Mouse (Mus musculus) heart, embryonic 12.5 days (tissue): Measurements from ENCODE around the gene Anp32b. TPM values are rescaled to one million over a fixed set of nuclear protein-coding genes. Genes with fewer than 3 reads are reported as not detected.
A peak's percentile ranks its signal among the peaks of the same experiment; 100 is the strongest.

ENCODE experiments used
- ATAC-seq: fragments of 200-750 bp; cut with Nextera tagmentation; 2 replicates; pipeline ENCODE4 v1.8.0; 2017; ENCODE audit warnings: moderate TSS enrichment, moderate library complexity; ENCODE audit not compliant: insufficient number of reproducible peaks, low FRiP score
- H3K27ac ChIP-seq: fragments of 300-500 bp; sonication (generic); 2 replicates; pipeline ENCODE4 v1.5.1; 2016; ENCODE audit warnings: mild to moderate bottlenecking, moderate library complexity; ENCODE audit not compliant: poor library complexity, severe bottlenecking
- H3K27me3 ChIP-seq: fragments of 300-500 bp; sonication (generic); replicated peaks from 2 replicates; pipeline ENCODE4 v1.6.1; 2016; ENCODE audit warnings: mild to moderate bottlenecking, moderate library complexity
- H3K36me3 ChIP-seq: fragments of 300-500 bp; sonication (generic); 2 replicates; pipeline ENCODE4 v1.6.1; 2016; ENCODE audit warnings: mild to moderate bottlenecking, moderate library complexity
- H3K4me1 ChIP-seq: fragments of 300-500 bp; sonication (generic); replicated peaks from 2 replicates; pipeline ENCODE4 v1.6.1; 2016; ENCODE audit warnings: mild to moderate bottlenecking
- H3K4me2 ChIP-seq: fragments of 300-500 bp; sonication (generic); 2 replicates; pipeline ENCODE4 v1.6.1; 2016; ENCODE audit warnings: mild to moderate bottlenecking, moderate library complexity
- H3K4me3 ChIP-seq: fragments of 300-500 bp; sonication (generic); 2 replicates; pipeline ENCODE4 v1.5.1; 2016; ENCODE audit warnings: mild to moderate bottlenecking
- H3K9ac ChIP-seq: fragments of 300-500 bp; sonication (generic); 2 replicates; pipeline ENCODE4 v1.6.1; 2016; ENCODE audit warnings: mild to moderate bottlenecking, moderate library complexity
- H3K9me3 ChIP-seq: fragments of 300-500 bp; sonication (generic); replicated peaks from 2 replicates; pipeline ENCODE4 v1.6.1; 2016; ENCODE audit warnings: mild to moderate bottlenecking, moderate library complexity
- WGBS: fragments of 180-500 bp; shearing (Covaris S2); methylation state at CpG from one replicate; pipeline ENCODE4 v1.1.7; 2016; 5-methylcytosine and 5-hydroxymethylcytosine counted together
- polyA plus RNA-seq: library from polyadenylated mRNA; unstranded; fragments of >200 nt; fragmentation: Nextera tagmentation; extraction: Ambion mirVana; gene quantifications from 2 replicates; pipeline ENCODE4 v1.2.1, GENCODE M21; 2016

Anp32b gene
- polyA plus RNA-seq, 1 experiment from 2014 or later: 214 TPM

DNA sequence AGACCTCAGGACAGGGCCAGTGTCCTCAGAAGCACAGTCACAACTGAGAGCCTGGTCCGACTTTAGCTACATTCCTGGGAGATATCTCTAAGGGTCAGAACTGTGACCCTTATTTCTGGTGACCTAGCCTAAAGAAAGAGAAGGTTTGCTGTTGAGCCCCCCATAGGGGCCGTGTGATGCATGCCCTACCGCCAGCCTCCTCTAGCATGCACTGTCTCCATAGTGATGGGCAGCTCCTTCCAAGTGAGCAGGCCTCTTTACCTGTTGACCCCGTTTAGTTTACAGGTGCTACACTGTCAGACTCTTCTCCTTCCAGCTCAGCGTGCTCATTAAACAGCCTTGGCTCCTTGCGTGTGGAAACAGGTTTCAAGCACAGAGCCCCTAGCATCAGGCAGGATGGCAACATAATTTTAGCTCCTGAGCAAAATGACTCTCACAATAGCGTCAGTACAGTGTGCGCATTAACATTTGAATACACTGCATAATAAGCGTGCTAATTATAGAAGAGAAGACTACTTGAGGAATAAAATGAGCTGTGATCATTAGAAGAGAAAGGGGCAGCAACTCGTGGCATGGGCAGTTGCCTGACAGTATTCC, 21.7 kb upstream of the Anp32b start:
- Histone ChIP-seq H3K4me1 (no peaks in the 10 kb centered on the region), H3K9me3 (no peaks in the 10 kb centered on the region), H3K4me2 (no peak overlapping the region), H3K27ac (no peak overlapping the region), H3K27me3 (no peaks in the 10 kb centered on the region), H3K36me3 (no peaks in the 10 kb centered on the region), H3K9ac (no peak overlapping the region), H3K4me3 (no peak overlapping the region)
- WGBS: 66% methylated on average over 10 of the region's 10 CpGs
- no peak for ATAC-seq

DNA sequence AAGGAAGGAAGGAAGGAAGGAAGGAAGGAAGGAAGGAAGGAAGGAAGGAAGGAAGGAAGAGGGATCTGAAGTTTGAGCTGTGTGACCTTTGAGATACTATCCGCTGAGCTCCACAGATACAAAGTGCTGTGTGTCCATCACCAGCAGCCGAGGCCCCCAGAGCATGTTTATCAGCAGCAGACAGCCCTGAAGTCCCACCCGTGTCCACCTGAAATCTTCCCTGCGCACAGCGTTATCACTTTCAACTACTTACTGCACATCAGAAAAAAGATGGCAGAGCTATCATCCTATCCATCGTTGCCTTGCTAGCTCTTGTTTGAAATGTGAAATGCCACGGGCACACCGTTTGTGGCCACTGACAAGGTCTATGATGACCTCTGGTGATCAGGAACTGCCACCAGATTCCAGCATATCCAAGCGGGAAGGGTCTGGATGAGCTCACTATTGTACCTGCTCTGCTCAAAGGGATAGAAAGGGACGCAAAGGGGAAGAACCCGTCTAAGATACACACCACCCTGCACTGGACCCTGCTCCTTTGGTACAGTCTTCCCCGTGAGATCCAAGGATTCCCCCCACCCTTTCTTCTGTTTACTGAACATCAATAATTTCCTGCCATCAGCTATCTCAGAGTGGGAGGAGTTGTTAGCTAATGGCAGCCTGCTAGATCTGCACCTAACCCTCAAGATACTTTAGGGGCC, 18.2 kb upstream of the Anp32b start:
- no peak overlapping the region for H3K4me3 ChIP-seq
- H3K9ac ChIP-seq: no peak overlapping the region
- H3K36me3 ChIP-seq: no peaks in the 10 kb centered on the region
- H3K4me1 ChIP-seq: no peaks in the 10 kb centered on the region
- 68% methylated on average over 12 of the region's 12 CpGs for WGBS
- H3K4me2 ChIP-seq: no peak overlapping the region
- H3K9me3 ChIP-seq: no peaks in the 10 kb centered on the region
- H3K27ac ChIP-seq: no peak overlapping the region
- ATAC-seq: peak; percentile 79; the same call in 1 of the 2 replicates
- no peaks in the 10 kb centered on the region for H3K27me3 ChIP-seq

- H3K9me3 ChIP-seq: no peaks in the 10 kb centered on the region
- H3K27ac ChIP-seq: no peak overlapping the region
- H3K36me3 ChIP-seq: no peaks in the 10 kb centered on the region
- no peak overlapping the region for H3K9ac ChIP-seq
- H3K27me3 ChIP-seq: no peaks in the 10 kb centered on the region
- no peaks in the 10 kb centered on the region for H3K4me1 ChIP-seq
- ATAC-seq: no peak
- WGBS: 76% methylated on average over 4 of the region's 4 CpGs
- no peak overlapping the region for H3K4me3 ChIP-seq
- no peak overlapping the region for H3K4me2 ChIP-seq
Observed at GRCm38 (mm10) chr4:46442501-46442900, 8.2 kb upstream of the Anp32b start.

GRCm38 (mm10) chr4:46445237-46445945, 5.3 kb upstream of the Anp32b start:
- H3K4me1 ChIP-seq: 0 out of 2 replicates have a peak, but pooled peaks cover 8% of the 10 kb centered on the region
- H3K4me3 ChIP-seq: no peak overlapping the region
- no peak for ATAC-seq
- no peak overlapping the region for H3K27ac ChIP-seq
- 45% methylated on average over 9 of the region's 9 CpGs for WGBS
- no peak overlapping the region for H3K4me2 ChIP-seq
- H3K36me3 ChIP-seq: no peaks in the 10 kb centered on the region
- no peak overlapping the region for H3K9ac ChIP-seq
- H3K9me3 ChIP-seq: no peaks in the 10 kb centered on the region
- H3K27me3 ChIP-seq: no peaks in the 10 kb centered on the region

GRCm38 (mm10) chr4:46447461-46447860, 3.2 kb upstream of the Anp32b start:
- no peak for ATAC-seq
- no peaks in the 10 kb centered on the region for H3K36me3 ChIP-seq
- no peaks in the 10 kb centered on the region for H3K9me3 ChIP-seq
- 54% methylated on average over 1 of the region's 1 CpGs for WGBS
- H3K4me1 ChIP-seq: 0 out of 2 replicates have a peak, but pooled peaks cover 8% of the 10 kb centered on the region
- no peak overlapping the region for H3K9ac ChIP-seq
- no peak overlapping the region for H3K4me3 ChIP-seq
- H3K27me3 ChIP-seq: no peaks in the 10 kb centered on the region
- H3K4me2 ChIP-seq: no peak overlapping the region
- no peak overlapping the region for H3K27ac ChIP-seq

GRCm38 (mm10) chr4:46448886-46449285, 1.8 kb upstream of the Anp32b start:
- no peaks in the 10 kb centered on the region for H3K9me3 ChIP-seq
- no peaks in the 10 kb centered on the region for H3K27me3 ChIP-seq
- H3K4me3 ChIP-seq: no peak overlapping the region
- 0 out of 2 replicates have a peak overlapping the region, but pooled peaks have one; percentile 25 for H3K27ac ChIP-seq
- no peak for ATAC-seq
- peaks cover 22% of the 10 kb centered on the region for H3K4me1 ChIP-seq
- no peaks in the 10 kb centered on the region for H3K36me3 ChIP-seq
- no peak overlapping the region for H3K4me2 ChIP-seq
- no peak overlapping the region for H3K9ac ChIP-seq
- WGBS: 35% methylated on average over 6 of the region's 6 CpGs

DNA sequence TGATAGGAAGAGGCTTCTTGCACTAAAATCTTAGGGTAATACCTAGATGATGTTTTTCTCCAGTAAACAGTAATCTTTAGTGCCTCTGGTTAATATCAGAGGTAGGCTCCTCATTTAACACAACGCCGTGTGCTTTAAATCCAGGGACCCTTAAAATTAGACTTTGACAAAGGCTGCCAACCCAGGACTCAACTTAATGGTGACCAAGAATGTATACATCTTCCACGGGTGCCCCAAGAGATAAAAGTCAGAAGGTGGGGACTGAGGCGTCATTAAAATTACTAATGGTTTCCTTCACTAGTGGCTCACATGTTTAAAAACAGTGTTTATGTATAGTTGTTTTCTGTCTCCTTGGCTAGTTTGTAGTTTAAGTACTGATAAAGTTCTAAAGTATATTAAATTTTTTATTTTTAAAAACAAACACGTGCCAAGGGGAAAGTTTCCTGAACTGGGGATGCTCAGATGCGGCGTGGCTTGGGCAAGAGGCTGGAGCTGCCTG, 633 bp upstream of the Anp32b start:
- H3K27me3 ChIP-seq: no peaks in the 10 kb centered on the region
- H3K27ac ChIP-seq: peak overlapping the region; percentile 100
- peaks cover 31% of the 10 kb centered on the region for H3K4me1 ChIP-seq
- H3K4me3 ChIP-seq: peak overlapping the region; percentile 98
- H3K9me3 ChIP-seq: no peaks in the 10 kb centered on the region
- no peak for ATAC-seq
- H3K4me2 ChIP-seq: peak overlapping the region; percentile 84
- no peaks in the 10 kb centered on the region for H3K36me3 ChIP-seq
- H3K9ac ChIP-seq: peak overlapping the region; percentile 99
- WGBS: 32% methylated on average over 7 of the region's 7 CpGs

GRCm38 (mm10) chr4:46451240-46451757, 597 bp downstream of the Anp32b start:
- Histone ChIP-seq H3K27me3 (no peaks in the 10 kb centered on the region), H3K9ac (peak overlapping the region; percentile 99), H3K9me3 (no peaks in the 10 kb centered on the region), H3K4me3 (peak overlapping the region; percentile 98), H3K27ac (peak overlapping the region; percentile 100), H3K4me2 (peak overlapping the region; percentile 84), H3K4me1 (peaks cover 42% of the 10 kb centered on the region), H3K36me3 (no peaks in the 10 kb centered on the region; the same call in 1 of the 2 replicates)
- under 1% methylated on average over 57 of the region's 70 CpGs for WGBS
- ATAC-seq: peak; percentile 62

DNA sequence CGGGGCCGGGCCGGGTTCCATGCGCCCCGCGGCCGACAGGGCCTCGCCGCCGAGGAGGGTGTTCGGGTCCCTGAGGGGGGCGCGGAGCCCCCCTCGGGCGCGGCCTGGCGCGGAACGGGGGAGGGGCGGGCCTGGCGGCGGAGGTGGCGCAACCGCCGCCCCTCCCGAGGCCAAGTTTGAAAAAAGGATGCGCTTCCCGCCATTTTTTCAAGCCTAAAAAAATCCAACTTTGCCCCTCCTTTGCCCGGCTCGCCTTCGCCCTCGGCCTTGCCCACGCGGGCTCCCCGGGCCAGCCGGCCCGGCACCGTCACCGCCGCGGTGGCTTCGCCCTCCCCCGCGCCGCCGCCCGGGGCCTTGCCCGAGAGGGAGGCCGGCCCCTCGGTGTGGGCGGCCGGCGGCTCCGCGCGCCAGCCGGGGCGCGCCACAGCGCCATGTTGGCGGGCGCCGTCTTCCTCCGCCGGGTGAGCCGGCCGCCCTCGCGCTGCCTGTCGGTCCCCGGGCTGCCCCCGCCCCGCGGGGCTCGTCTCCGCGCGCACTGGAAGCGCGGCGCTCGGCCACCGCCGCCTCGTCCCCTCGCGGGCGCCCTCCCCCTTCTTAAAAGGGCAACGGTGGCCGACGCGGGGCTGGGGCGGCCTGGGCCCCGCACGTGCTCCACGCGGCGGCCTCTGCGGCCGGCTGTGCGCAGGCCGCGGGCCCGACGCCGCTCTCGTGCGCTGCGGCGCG, 1.2 kb downstream of the Anp32b start:
- peak overlapping the region; percentile 84 for H3K4me2 ChIP-seq
- H3K4me3 ChIP-seq: peak overlapping the region; percentile 98
- H3K9me3 ChIP-seq: no peaks in the 10 kb centered on the region
- H3K36me3 ChIP-seq: peaks cover 2% of the 10 kb centered on the region; the same call in 1 of the 2 replicates
- H3K27me3 ChIP-seq: no peaks in the 10 kb centered on the region
- H3K27ac ChIP-seq: peak overlapping the region; percentile 100
- H3K9ac ChIP-seq: peak overlapping the region; percentile 99
- peak; percentile 24 for ATAC-seq
- under 1% methylated on average over 93 of the region's 111 CpGs for WGBS
- H3K4me1 ChIP-seq: peaks cover 48% of the 10 kb centered on the region

- Histone ChIP-seq H3K4me2 (peak overlapping the region; percentile 84), H3K27me3 (no peaks in the 10 kb centered on the region), H3K36me3 (peaks cover 5% of the 10 kb centered on the region; the same call in 1 of the 2 replicates), H3K9me3 (no peaks in the 10 kb centered on the region), H3K4me1 (peaks cover 54% of the 10 kb centered on the region), H3K4me3 (peak overlapping the region; percentile 98), H3K9ac (peak overlapping the region; percentile 99), H3K27ac (peak overlapping the region; percentile 100)
- peak; percentile 19; the same call in 1 of the 2 replicates for ATAC-seq
- WGBS: under 1% methylated on average over 19 of the region's 19 CpGs
Observed at GRCm38 (mm10) chr4:46452481-46452850, 1.8 kb downstream of the Anp32b start.
